Mouse (Mus musculus) G1E (cell line): ENCODE data around the gene Phf3. TPM values are rescaled to one million over a fixed set of nuclear protein-coding genes. Genes with fewer than 3 reads are reported as not detected.
"Not testable (repeated sequence)": the region's sequence is repeated elsewhere in the genome, so short reads cannot be mapped to it uniquely, and the experiment has no call there.

ENCODE experiments used
- ATAC-seq: 2 replicates; pipeline ENCODE4 v1.8.0; 2016; ENCODE audit warnings: mild to moderate bottlenecking; ENCODE audit not compliant: insufficient number of reproducible peaks, poor library complexity, low FRiP score, severe bottlenecking; ENCODE audit errors: extremely low read depth
- DNase-seq: peaks from one replicate; pipeline ENCODE4 v3.0.0; 2012; ENCODE audit warnings: low spot score
- H3K27me3 ChIP-seq: 2 replicates; pipeline ENCODE4 v1.6.1; 2012; ENCODE audit warnings: mild to moderate bottlenecking, low read length, inconsistent platforms; ENCODE audit not compliant: insufficient read depth
- H3K36me3 ChIP-seq: replicated peaks from 2 replicates; pipeline ENCODE3; 2012; ENCODE audit warnings: mild to moderate bottlenecking, inconsistent platforms
- H3K4me1 ChIP-seq: 2 replicates; pipeline ENCODE4 v1.6.1; 2012; ENCODE audit warnings: low read depth, low read length, inconsistent platforms, mixed read lengths; ENCODE audit not compliant: insufficient read depth
- H3K4me3 ChIP-seq: 2 replicates; pipeline ENCODE4 v1.5.1; 2012; ENCODE audit warnings: low read depth, mild to moderate bottlenecking, inconsistent platforms, low read length, moderate library complexity, mixed read lengths
- H3K9me3 ChIP-seq: replicated peaks from 2 replicates; pipeline ENCODE4 v1.6.1; 2012; ENCODE audit warnings: inconsistent platforms
- CTCF ChIP-seq: IDR thresholded peaks from 2 replicates; pipeline ENCODE4 v1.5.1; 2012; ENCODE audit warnings: low read depth, low read length, inconsistent platforms, mixed read lengths
- GATA1 ChIP-seq: IDR thresholded peaks from 2 replicates; pipeline ENCODE4 v1.6.1; 2012; ENCODE audit warnings: borderline replicate concordance, low read length, inconsistent platforms, mixed read lengths
- GATA2 ChIP-seq: IDR thresholded peaks from 2 replicates; pipeline ENCODE4 v1.6.1; 2012; ENCODE audit warnings: low read depth, low read length, inconsistent platforms, borderline replicate concordance
- POLR2AphosphoS5 ChIP-seq: IDR thresholded peaks from 2 replicates; pipeline ENCODE4 v1.6.1; 2012; ENCODE audit warnings: low read depth, low read length, inconsistent platforms; ENCODE audit not compliant: insufficient replicate concordance
- TAL1 ChIP-seq: conservative IDR thresholded peaks from 2 replicates; pipeline ENCODE4 v1.6.1; 2012; ENCODE audit warnings: low read depth, low read length, inconsistent platforms, mixed read lengths
- polyA plus RNA-seq: library from polyadenylated mRNA; stranded (reverse); fragments of >175 nt; gene quantifications from 2 replicates; pipeline ENCODE4 v1.2.3, GENCODE M21; 2012
- total RNA-seq, 2 experiments: library from RNA; stranded (forward) in 1 of 2; stranded (reverse) in 1 of 2; fragments of 200-1000 nt in 1 of 2; fragments of >200 nt in 1 of 2; fragmentation: Nextera tagmentation in 1 of 2; gene quantifications; 2 replicates each; pipeline ENCODE4 v1.2.3; 2014 to 2017

Phf3 gene
- total and polyA plus RNA-seq, 3 experiments = 66.4 to 279 (median 253) TPM

GRCm38 (mm10) chr1:30779562-30779961 lies 94.2 kb downstream of the Phf3 start:
- Histone ChIP-seq H3K4me3 (no peak overlapping the region), H3K27me3 (peaks cover 4% of the 10 kb centered on the region), H3K9me3 (no peaks in the 10 kb centered on the region), H3K4me1 (peaks cover 2% of the 10 kb centered on the region; the same call in 1 of the 2 replicates), H3K36me3 (no peaks in the 10 kb centered on the region)
- no peak for TF ChIP-seq CTCF
- no peak for TF ChIP-seq POLR2AphosphoS5
- no peak for TF ChIP-seq GATA2
- TF ChIP-seq GATA1 = no peak
- TF ChIP-seq TAL1 = no peak
- DNase-seq (no peak), ATAC-seq (no peak)

GRCm38 (mm10) chr1:30778374-30779005 lies 95.2 kb downstream of the Phf3 start:
- ATAC-seq (no peak), DNase-seq (no peak)
- no peak overlapping the region for H3K4me3 ChIP-seq
- H3K9me3 ChIP-seq = no peaks in the 10 kb centered on the region
- TF ChIP-seq GATA1 (no peak), CTCF (peak; percentile 66)
- peaks cover 2% of the 10 kb centered on the region; the same call in 1 of the 2 replicates for H3K4me1 ChIP-seq
- H3K27me3 ChIP-seq = peaks cover 4% of the 10 kb centered on the region
- no peaks in the 10 kb centered on the region for H3K36me3 ChIP-seq

DNA sequence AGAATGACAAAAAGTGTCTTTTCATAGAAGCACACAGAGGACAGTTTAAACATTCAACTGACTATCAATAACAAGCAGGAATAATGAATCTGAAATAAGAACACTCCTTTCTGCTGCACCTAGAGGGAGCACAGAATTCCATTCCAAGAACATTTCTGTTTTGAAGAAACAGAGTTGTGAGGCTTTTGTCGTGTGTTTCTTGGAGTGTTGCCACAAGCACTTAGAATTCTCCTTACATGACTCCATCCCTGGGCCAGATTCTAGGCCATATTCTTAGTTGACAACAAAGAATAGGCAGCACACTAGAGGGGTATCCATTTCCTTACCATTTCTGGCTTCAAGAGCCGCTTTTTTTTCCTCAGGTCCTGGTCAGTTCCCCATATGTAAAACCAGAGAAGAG lies 97.5 kb downstream of the Phf3 start:
- TF ChIP-seq POLR2AphosphoS5 = no peak
- no peak for TF ChIP-seq GATA2
- TF ChIP-seq TAL1 = no peak
- TF ChIP-seq GATA1 = no peak
- no peak for TF ChIP-seq CTCF
- ATAC-seq (no peak), DNase-seq (no peak)
- Histone ChIP-seq H3K4me3 (no peak overlapping the region), H3K9me3 (no peaks in the 10 kb centered on the region), H3K36me3 (no peaks in the 10 kb centered on the region), H3K4me1 (peaks cover 2% of the 10 kb centered on the region; the same call in 1 of the 2 replicates), H3K27me3 (no peaks in the 10 kb centered on the region; the same call in none of the 2 replicates)

DNA sequence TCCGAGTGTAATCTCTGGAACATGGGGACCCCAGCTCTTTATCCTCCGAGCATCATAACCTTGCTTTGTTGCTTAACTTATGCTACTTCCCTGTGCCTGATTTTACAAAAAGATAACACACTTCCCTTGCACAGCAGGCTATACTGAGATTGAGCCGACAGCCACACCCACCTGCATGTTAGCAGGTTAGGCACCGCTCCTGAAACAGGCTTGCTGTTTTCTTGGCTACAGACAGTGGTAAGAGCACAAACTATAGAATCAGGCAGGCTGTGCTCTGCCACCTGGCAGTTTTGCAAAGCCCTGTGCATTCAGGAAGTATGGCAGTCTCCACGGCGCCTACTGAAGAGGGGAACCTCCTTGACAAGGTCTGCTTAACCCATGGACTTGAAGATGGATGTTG lies 100.1 kb downstream of the Phf3 start:
- Histone ChIP-seq H3K4me1 (peaks cover 2% of the 10 kb centered on the region; the same call in 1 of the 2 replicates), H3K4me3 (no peak overlapping the region), H3K9me3 (no peaks in the 10 kb centered on the region), H3K27me3 (no peaks in the 10 kb centered on the region; the same call in none of the 2 replicates), H3K36me3 (no peaks in the 10 kb centered on the region)
- TF ChIP-seq CTCF = no peak
- no peak for TF ChIP-seq POLR2AphosphoS5
- TF ChIP-seq TAL1 = no peak
- TF ChIP-seq GATA2 = no peak
- TF ChIP-seq GATA1 = no peak
- DNase-seq (no peak), ATAC-seq (no peak)

GRCm38 (mm10) chr1:30772851-30773250 lies 100.9 kb downstream of the Phf3 start:
- no peak for DNase-seq
- TF ChIP-seq GATA1 = no peak
- TF ChIP-seq POLR2AphosphoS5 = no peak
- no peak for TF ChIP-seq GATA2
- no peak for TF ChIP-seq CTCF
- no peak for TF ChIP-seq TAL1
- Histone ChIP-seq H3K36me3 (no peaks in the 10 kb centered on the region), H3K9me3 (no peaks in the 10 kb centered on the region), H3K4me3 (no peak overlapping the region), H3K27me3 (no peaks in the 10 kb centered on the region; the same call in none of the 2 replicates), H3K4me1 (no peaks in the 10 kb centered on the region)
- no peak for ATAC-seq

- Histone ChIP-seq H3K9me3 (no peaks in the 10 kb centered on the region), H3K4me3 (no peak overlapping the region), H3K36me3 (no peaks in the 10 kb centered on the region), H3K27me3 (no peaks in the 10 kb centered on the region; the same call in none of the 2 replicates), H3K4me1 (no peaks in the 10 kb centered on the region)
- no peak for DNase-seq
- TF ChIP-seq POLR2AphosphoS5 = no peak
- TF ChIP-seq GATA1 = no peak
- TF ChIP-seq GATA2 = no peak
- TF ChIP-seq CTCF = no peak
- no peak for TF ChIP-seq TAL1
- no peak for ATAC-seq
Observed at GRCm38 (mm10) chr1:30771772-30772171, 101.9 kb downstream of the Phf3 start.

DNA sequence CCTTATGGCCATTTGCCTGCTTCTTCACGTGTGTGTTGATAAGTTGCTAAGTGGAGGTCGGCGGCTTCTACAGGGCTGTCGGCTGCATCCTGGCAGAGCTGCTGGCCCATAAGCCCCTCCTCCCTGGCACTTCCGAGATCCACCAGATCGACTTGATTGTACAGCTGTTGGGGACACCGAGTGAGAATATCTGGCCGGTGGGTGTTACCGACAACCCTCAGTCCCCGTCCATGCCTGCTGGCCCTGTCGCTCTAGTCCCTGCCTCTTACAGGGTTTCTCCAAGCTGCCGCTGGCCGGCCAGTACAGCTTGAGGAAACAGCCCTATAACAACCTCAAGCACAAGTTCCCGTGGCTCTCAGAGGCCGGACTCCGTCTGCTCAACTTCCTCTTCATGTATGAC lies 103.1 kb downstream of the Phf3 start:
- ATAC-seq = not testable (repeated sequence)

More for the DNA sequence above, 103.1 kb downstream of the Phf3 start:
- not testable (repeated sequence) for H3K4me3 ChIP-seq, H3K4me1 ChIP-seq, DNase-seq, H3K36me3 ChIP-seq, H3K27me3 ChIP-seq, H3K9me3 ChIP-seq
